Mouse (Mus musculus): Measurements from ENCODE around the gene Sptbn4. TPM values are rescaled to one million over a fixed set of nuclear protein-coding genes. Genes with fewer than 3 reads are reported as not detected.

Sptbn4 gene
- polyA plus RNA-seq, 1 experiment from 2014 or later: 0.27 TPM

GRCm38 (mm10) chr7:27337175-27337853 lies 110.2 kb downstream of the Sptbn4 start, which contains the start of gene Ltbp4:
Gene Ltbp4, minus strand, starts transcription at chr7:27337692.
- H3K36me3 ChIP-seq: peaks cover 9% of the 10 kb centered on the region
- no peaks in the 10 kb centered on the region for H3K9me3 ChIP-seq
- peaks cover 40% of the 10 kb centered on the region for H3K4me1 ChIP-seq
- peak within 1 kb of the TSS; percentile 56 for H3K9ac ChIP-seq
- H3K4me2 ChIP-seq (replicated peaks): peak within 1 kb of the TSS; percentile 88
- H3K27me3 ChIP-seq: peaks cover 40% of the 10 kb centered on the region
- peak; percentile 45; the same call in 1 of the 2 replicates for ATAC-seq (ENCODE audit: insufficient number of reproducible peaks, insufficient read depth, low FRiP score, low TSS enrichment)
- H3K27ac ChIP-seq: no peak within 1 kb of the TSS
- peak within 1 kb of the TSS; percentile 43 for H3K4me3 ChIP-seq
- under 1% methylated on average over 36 of the region's 36 CpGs for WGBS

GRCm38 (mm10) chr7:27335928-27336823 lies 111.3 kb downstream of the Sptbn4 start:
- Histone ChIP-seq H3K9ac (peak overlapping the region; percentile 20), H3K27ac (no peak overlapping the region), H3K36me3 (no peaks in the 10 kb centered on the region), H3K4me3 (peak overlapping the region; percentile 43), H3K9me3 (no peaks in the 10 kb centered on the region), H3K27me3 (peaks cover 52% of the 10 kb centered on the region), H3K4me1 (peaks cover 43% of the 10 kb centered on the region), H3K4me2 (replicated peaks) (peak overlapping the region; percentile 88)
- ATAC-seq (ENCODE audit: insufficient number of reproducible peaks, insufficient read depth, low FRiP score, low TSS enrichment): peak; percentile 83
- under 1% methylated on average over 47 of the region's 47 CpGs for WGBS

GRCm38 (mm10) chr7:27335011-27335720 lies 112.3 kb downstream of the Sptbn4 start:
- 52% methylated on average over 15 of the region's 15 CpGs for WGBS
- Histone ChIP-seq H3K9ac (no peak overlapping the region), H3K9me3 (no peaks in the 10 kb centered on the region), H3K4me1 (peaks cover 51% of the 10 kb centered on the region), H3K36me3 (no peaks in the 10 kb centered on the region), H3K4me2 (replicated peaks) (0 out of 2 replicates have a peak overlapping the region, but pooled peaks have one; percentile 88), H3K4me3 (no peak overlapping the region), H3K27ac (no peak overlapping the region), H3K27me3 (peaks cover 62% of the 10 kb centered on the region)
- ATAC-seq (ENCODE audit: insufficient number of reproducible peaks, insufficient read depth, low FRiP score, low TSS enrichment): no peak

- no peaks in the 10 kb centered on the region for H3K9me3 ChIP-seq
- H3K4me1 ChIP-seq: peaks cover 54% of the 10 kb centered on the region
- H3K27me3 ChIP-seq: peaks cover 69% of the 10 kb centered on the region
- peak overlapping the region; percentile 91 for H3K4me2 ChIP-seq (replicated peaks)
- ATAC-seq (ENCODE audit: insufficient number of reproducible peaks, insufficient read depth, low FRiP score, low TSS enrichment): no peak
- peak overlapping the region; percentile 20; the same call in 1 of the 2 replicates for H3K9ac ChIP-seq
- H3K4me3 ChIP-seq: peak overlapping the region; percentile 14; the same call in 1 of the 2 replicates
- no peak overlapping the region for H3K27ac ChIP-seq
- H3K36me3 ChIP-seq: no peaks in the 10 kb centered on the region
- 2% methylated on average over 32 of the region's 32 CpGs for WGBS
Measured at GRCm38 (mm10) chr7:27334405-27334911, 113.0 kb downstream of the Sptbn4 start.

GRCm38 (mm10) chr7:27333316-27333941 lies 114.1 kb downstream of the Sptbn4 start:
- Histone ChIP-seq H3K9me3 (no peaks in the 10 kb centered on the region), H3K4me2 (replicated peaks) (peak overlapping the region; percentile 91), H3K36me3 (no peaks in the 10 kb centered on the region), H3K27me3 (peaks cover 78% of the 10 kb centered on the region), H3K9ac (peak overlapping the region; percentile 65), H3K4me1 (peaks cover 63% of the 10 kb centered on the region), H3K4me3 (peak overlapping the region; percentile 53), H3K27ac (no peak overlapping the region)
- under 1% methylated on average over 65 of the region's 77 CpGs for WGBS
- ATAC-seq (ENCODE audit: insufficient number of reproducible peaks, insufficient read depth, low FRiP score, low TSS enrichment): no peak

- no peaks in the 10 kb centered on the region for H3K36me3 ChIP-seq
- H3K9me3 ChIP-seq: no peaks in the 10 kb centered on the region
- H3K27ac ChIP-seq: no peak overlapping the region
- 1% methylated on average over 39 of the region's 39 CpGs for WGBS
- peak overlapping the region; percentile 91 for H3K4me2 ChIP-seq (replicated peaks)
- peak overlapping the region; percentile 65 for H3K9ac ChIP-seq
- no peak for ATAC-seq (ENCODE audit: insufficient number of reproducible peaks, insufficient read depth, low FRiP score, low TSS enrichment)
- peak overlapping the region; percentile 53 for H3K4me3 ChIP-seq
- peaks cover 78% of the 10 kb centered on the region for H3K27me3 ChIP-seq
- peaks cover 59% of the 10 kb centered on the region for H3K4me1 ChIP-seq
Measured at GRCm38 (mm10) chr7:27332353-27333199, 114.9 kb downstream of the Sptbn4 start.

- Histone ChIP-seq H3K4me3 (peak overlapping the region; percentile 53; the same call in 1 of the 2 replicates), H3K4me1 (peaks cover 53% of the 10 kb centered on the region)
- 5% methylated on average over 8 of the region's 8 CpGs for WGBS
Measured at GRCm38 (mm10) chr7:27331854-27332253, 115.6 kb downstream of the Sptbn4 start.

GRCm38 (mm10) chr7:27331541-27331851 lies 116.0 kb downstream of the Sptbn4 start:
- no peak for ATAC-seq (ENCODE audit: insufficient number of reproducible peaks, insufficient read depth, low FRiP score, low TSS enrichment)

More at GRCm38 (mm10) chr7:27331854-27332253, 115.6 kb downstream of the Sptbn4 start:
- H3K36me3 ChIP-seq: no peaks in the 10 kb centered on the region
- peaks cover 85% of the 10 kb centered on the region for H3K27me3 ChIP-seq
- H3K4me2 ChIP-seq (replicated peaks): peak overlapping the region; percentile 91
- no peak for ATAC-seq (ENCODE audit: insufficient number of reproducible peaks, insufficient read depth, low FRiP score, low TSS enrichment)
- H3K9me3 ChIP-seq: no peaks in the 10 kb centered on the region
- no peak overlapping the region for H3K27ac ChIP-seq
- H3K9ac ChIP-seq: peak overlapping the region; percentile 29

GRCm38 (mm10) chr7:27330709-27331540 lies 116.6 kb downstream of the Sptbn4 start:
- 1% methylated on average over 39 of the region's 39 CpGs for WGBS
- H3K9me3 ChIP-seq: no peaks in the 10 kb centered on the region
- H3K4me1 ChIP-seq: peaks cover 61% of the 10 kb centered on the region
- H3K9ac ChIP-seq: peak overlapping the region; percentile 11; the same call in 1 of the 2 replicates
- H3K27me3 ChIP-seq: peaks cover 95% of the 10 kb centered on the region
- H3K36me3 ChIP-seq: no peaks in the 10 kb centered on the region
- peak overlapping the region; percentile 91 for H3K4me2 ChIP-seq (replicated peaks)
- peak overlapping the region; percentile 38 for H3K4me3 ChIP-seq
- no peak for ATAC-seq (ENCODE audit: insufficient number of reproducible peaks, insufficient read depth, low FRiP score, low TSS enrichment)
- H3K27ac ChIP-seq: peak overlapping the region; percentile 59; the same call in 1 of the 2 replicates

More at GRCm38 (mm10) chr7:27331541-27331851, 116.0 kb downstream of the Sptbn4 start:
- no peaks in the 10 kb centered on the region for H3K9me3 ChIP-seq
- H3K4me2 ChIP-seq (replicated peaks): peak overlapping the region; percentile 91
- no peaks in the 10 kb centered on the region for H3K36me3 ChIP-seq
- H3K9ac ChIP-seq: no peak overlapping the region
- peaks cover 89% of the 10 kb centered on the region for H3K27me3 ChIP-seq
- 4% methylated on average over 8 of the region's 8 CpGs for WGBS
- no peak overlapping the region for H3K27ac ChIP-seq
- H3K4me3 ChIP-seq: 0 out of 2 replicates have a peak overlapping the region, but pooled peaks have one; percentile 38
- H3K4me1 ChIP-seq: peaks cover 55% of the 10 kb centered on the region
